Mouse (Mus musculus) bone marrow macrophage, adult 2 months (primary cell): ENCODE measurements around the gene Pitpna.

Source experiments
- CTCF ChIP-seq: IDR thresholded peaks from 2 replicates; pipeline ENCODE4 v1.5.1; 2012; ENCODE audit warnings: low read depth, mild to moderate bottlenecking, low read length, moderate library complexity
- POLR2A ChIP-seq: IDR thresholded peaks from 2 replicates; pipeline ENCODE4 v1.6.1; 2012; ENCODE audit warnings: mild to moderate bottlenecking, low read depth, low read length, borderline replicate concordance

DNA sequence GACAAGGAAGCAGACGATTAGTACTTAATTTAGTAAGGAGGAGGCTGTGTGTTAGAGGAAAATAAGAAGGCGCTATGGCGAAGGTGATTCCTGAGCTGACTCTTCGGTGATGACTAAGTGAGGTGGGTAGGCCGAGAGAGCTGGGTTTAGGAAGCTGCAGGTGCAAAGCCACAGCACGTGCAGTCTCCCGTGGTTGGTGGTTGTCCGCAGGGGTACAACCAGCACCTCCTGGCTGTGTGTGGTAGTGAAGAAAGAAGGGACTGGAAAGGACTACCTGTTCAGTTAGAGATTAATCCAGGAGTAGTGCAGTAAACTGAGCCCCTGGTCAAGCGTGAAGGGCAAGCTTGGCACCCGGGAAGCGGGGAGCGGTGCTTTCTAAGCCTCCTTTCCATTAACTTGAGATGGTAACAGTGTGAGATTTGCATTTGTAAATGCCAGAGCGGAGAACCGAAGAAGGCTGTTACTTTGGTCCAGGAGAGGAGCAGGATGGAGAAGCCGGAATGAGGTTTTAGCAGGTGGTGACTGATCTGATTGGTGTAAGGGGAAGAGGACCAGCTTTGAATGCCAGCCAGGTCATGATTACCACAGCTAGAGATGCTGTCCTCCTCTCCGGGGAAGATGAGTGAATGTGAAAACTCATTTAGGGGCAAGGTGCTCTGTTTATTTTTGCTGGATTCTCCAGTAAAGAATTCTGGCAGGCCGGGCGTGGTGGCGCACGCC is 64.5 kb downstream of the Pitpna start:
- TF ChIP-seq POLR2A (no peak), CTCF (no peak)
